Mouse (Mus musculus): ENCODE measurements around the gene Ubxn6. TPM values are rescaled to one million over a fixed set of nuclear protein-coding genes. Genes with fewer than 3 reads are reported as not detected.
A peak's percentile ranks its signal among the peaks of the same experiment; 100 is the strongest.

The Ubxn6 gene
- total RNA-seq, 1 experiment, result 34.8 TPM

DNA sequence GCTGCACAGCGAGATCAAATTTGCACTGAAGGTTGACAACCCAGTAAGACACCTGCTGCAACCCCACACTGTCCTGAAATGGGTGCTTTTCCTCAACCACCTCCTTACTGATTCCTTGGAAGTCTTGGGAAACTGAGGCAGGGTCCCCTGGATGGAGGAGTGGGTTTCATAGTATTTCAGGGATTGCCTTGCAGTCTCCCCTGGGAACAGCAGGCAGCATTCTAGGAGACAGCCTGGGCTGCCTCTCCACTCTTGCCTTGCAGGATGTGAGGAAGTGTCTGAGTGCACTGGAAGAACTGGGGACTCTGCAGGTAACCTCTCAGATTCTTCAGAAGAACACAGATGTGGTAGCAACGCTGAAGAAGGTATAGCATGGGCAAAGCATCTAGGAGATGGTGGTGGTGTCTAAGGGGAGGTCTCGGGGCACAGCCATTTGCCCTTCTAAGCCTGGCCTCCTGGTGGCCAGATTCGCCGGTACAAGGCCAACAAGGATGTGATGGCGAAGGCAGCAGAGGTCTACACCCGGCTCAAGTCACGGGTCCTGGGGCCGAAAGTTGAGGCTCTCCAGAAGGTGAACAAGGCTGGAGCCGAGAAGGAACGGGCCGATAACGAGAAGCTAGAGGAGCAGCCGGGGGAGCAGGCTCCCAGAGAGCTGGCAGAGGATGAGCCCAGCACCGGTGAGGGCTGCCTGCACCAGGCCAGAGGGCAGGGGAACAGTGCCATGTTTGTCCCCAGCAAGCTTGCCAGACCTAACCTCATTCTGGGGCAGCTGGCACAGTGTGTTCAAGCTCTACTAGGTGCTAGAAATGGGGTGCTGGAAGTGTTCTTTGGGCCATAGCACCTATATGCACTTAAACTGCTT is 24.1 kb upstream of the Ubxn6 start:
- H3K4me1 ChIP-seq (ENCODE audit: control insufficient read depth in 2 of 2, insufficient read depth in 2 of 2, low read length in 2 of 2, poor library complexity in 1 of 2), result no peaks in the 10 kb centered on the region
- H3K36me3 ChIP-seq (ENCODE audit: control insufficient read depth, insufficient read depth, low read length, poor library complexity, severe bottlenecking), result peaks cover 80% of the 10 kb centered on the region
- no peak overlapping the region for H3K9ac ChIP-seq (ENCODE audit: insufficient read depth, low read depth, low read length, poor library complexity, severe bottlenecking)
- no peaks in the 10 kb centered on the region for H3K9me3 ChIP-seq (ENCODE audit: control insufficient read depth, insufficient read depth, low read depth, low read length)
- H3K4me3 ChIP-seq (ENCODE audit: insufficient read depth in 1 of 2, low read depth in 1 of 2, low read length in 2 of 2, poor library complexity in 1 of 2, severe bottlenecking in 1 of 2), result no peak overlapping the region
- TF ChIP-seq HCFC1 (IDR thresholded peaks at IDR 0.05; ENCODE audit: borderline replicate concordance, insufficient read depth, low read length), result no peak
- TF ChIP-seq MAFK (IDR thresholded peaks at IDR 0.05; ENCODE audit: insufficient read depth, low read depth, low read length), result no peak
- no peak for TF ChIP-seq ZNF384 (IDR thresholded peaks at IDR 0.05; ENCODE audit: low read depth, low read length)
- TF ChIP-seq ZC3H11A (IDR thresholded peaks at IDR 0.05; ENCODE audit: borderline replicate concordance, low read depth, low read length), result no peak
- H3K27ac ChIP-seq (ENCODE audit: insufficient read depth, low read depth, low read length, poor library complexity, severe bottlenecking), result no peak overlapping the region
- in situ Hi-C loops (cut with MboI; ENCODE audit: low sequenced_read_pairs in 2 of 2, unreplicated experiment in 2 of 2), result no loop called here
- no peak for DNase-seq (ENCODE audit: low read depth, low spot score)

DNA sequence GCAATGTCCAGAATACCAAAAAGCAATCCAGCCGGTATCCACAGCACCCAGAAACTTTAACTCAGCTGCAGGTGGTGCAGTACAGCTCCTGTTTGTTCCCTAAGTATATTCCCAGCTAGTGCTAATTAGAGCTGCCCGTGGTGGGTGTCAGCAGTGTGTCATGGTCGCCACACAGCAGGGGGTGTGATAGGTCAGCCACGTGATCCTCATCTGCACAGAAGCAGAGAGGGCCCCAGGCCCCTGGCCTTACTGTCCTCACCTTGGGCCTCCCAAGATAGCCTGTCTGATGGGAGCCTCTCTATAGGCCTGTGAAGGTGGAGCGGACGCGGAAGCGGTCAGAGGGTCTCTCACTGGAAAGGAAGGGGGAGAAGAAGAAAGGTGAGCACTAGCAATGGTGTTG is 23.4 kb upstream of the Ubxn6 start:
- Histone ChIP-seq H3K4me3 (ENCODE audit: insufficient read depth in 1 of 2, low read depth in 1 of 2, low read length in 2 of 2, poor library complexity in 1 of 2, severe bottlenecking in 1 of 2) (no peak overlapping the region), H3K4me1 (ENCODE audit: control insufficient read depth in 2 of 2, insufficient read depth in 2 of 2, low read length in 2 of 2, poor library complexity in 1 of 2) (no peaks in the 10 kb centered on the region), H3K9me3 (ENCODE audit: control insufficient read depth, insufficient read depth, low read depth, low read length) (no peaks in the 10 kb centered on the region), H3K9ac (ENCODE audit: insufficient read depth, low read depth, low read length, poor library complexity, severe bottlenecking) (no peak overlapping the region), H3K36me3 (ENCODE audit: control insufficient read depth, insufficient read depth, low read length, poor library complexity, severe bottlenecking) (peaks cover 80% of the 10 kb centered on the region), H3K27ac (ENCODE audit: insufficient read depth, low read depth, low read length, poor library complexity, severe bottlenecking) (no peak overlapping the region)
- no peak for DNase-seq (ENCODE audit: low read depth, low spot score)
- no peak for TF ChIP-seq MAFK (IDR thresholded peaks at IDR 0.05; ENCODE audit: insufficient read depth, low read depth, low read length)
- in situ Hi-C loops (cut with MboI; ENCODE audit: low sequenced_read_pairs in 2 of 2, unreplicated experiment in 2 of 2), result no loop called here

DNA sequence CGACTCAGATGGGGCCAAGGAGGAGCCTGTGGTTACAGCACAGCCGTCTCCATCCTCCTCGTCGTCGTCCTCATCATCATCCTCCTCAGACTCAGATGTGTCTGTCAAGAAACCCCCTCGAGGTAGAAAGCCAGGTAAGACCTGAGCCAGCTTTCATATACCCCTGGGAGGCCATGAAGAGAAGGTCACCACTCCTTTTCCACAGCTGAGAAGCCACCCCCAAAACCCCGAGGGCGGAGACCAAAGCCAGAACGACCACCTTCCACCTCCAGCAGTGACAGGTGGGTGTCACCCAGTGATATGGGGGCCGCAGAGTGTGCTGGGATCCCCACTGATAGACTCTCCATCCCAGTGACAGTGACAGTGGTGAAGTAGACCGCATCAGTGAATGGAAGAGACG is 22.1 kb upstream of the Ubxn6 start:
- peaks cover 71% of the 10 kb centered on the region for H3K36me3 ChIP-seq (ENCODE audit: control insufficient read depth, insufficient read depth, low read length, poor library complexity, severe bottlenecking)
- no peak for TF ChIP-seq ZNF384 (IDR thresholded peaks at IDR 0.05; ENCODE audit: low read depth, low read length)
- TF ChIP-seq HCFC1 (IDR thresholded peaks at IDR 0.05; ENCODE audit: borderline replicate concordance, insufficient read depth, low read length), result no peak
- TF ChIP-seq ZC3H11A (IDR thresholded peaks at IDR 0.05; ENCODE audit: borderline replicate concordance, low read depth, low read length), result no peak
- no peak for TF ChIP-seq CHD2 (IDR thresholded peaks at IDR 0.05; ENCODE audit: low read depth, low read length)
- TF ChIP-seq MAFK (IDR thresholded peaks at IDR 0.05; ENCODE audit: insufficient read depth, low read depth, low read length), result no peak
- no peak for DNase-seq (ENCODE audit: low read depth, low spot score)
- no peak overlapping the region for H3K9ac ChIP-seq (ENCODE audit: insufficient read depth, low read depth, low read length, poor library complexity, severe bottlenecking)
- H3K4me3 ChIP-seq (ENCODE audit: insufficient read depth in 1 of 2, low read depth in 1 of 2, low read length in 2 of 2, poor library complexity in 1 of 2, severe bottlenecking in 1 of 2), result no peak overlapping the region
- H3K27ac ChIP-seq (ENCODE audit: insufficient read depth, low read depth, low read length, poor library complexity, severe bottlenecking), result no peak overlapping the region
- in situ Hi-C loops (cut with MboI; ENCODE audit: low sequenced_read_pairs in 2 of 2, unreplicated experiment in 2 of 2), result no loop called here
- H3K9me3 ChIP-seq (ENCODE audit: control insufficient read depth, insufficient read depth, low read depth, low read length), result no peaks in the 10 kb centered on the region
- H3K4me1 ChIP-seq (ENCODE audit: control insufficient read depth in 2 of 2, insufficient read depth in 2 of 2, low read length in 2 of 2, poor library complexity in 1 of 2), result no peaks in the 10 kb centered on the region

DNA sequence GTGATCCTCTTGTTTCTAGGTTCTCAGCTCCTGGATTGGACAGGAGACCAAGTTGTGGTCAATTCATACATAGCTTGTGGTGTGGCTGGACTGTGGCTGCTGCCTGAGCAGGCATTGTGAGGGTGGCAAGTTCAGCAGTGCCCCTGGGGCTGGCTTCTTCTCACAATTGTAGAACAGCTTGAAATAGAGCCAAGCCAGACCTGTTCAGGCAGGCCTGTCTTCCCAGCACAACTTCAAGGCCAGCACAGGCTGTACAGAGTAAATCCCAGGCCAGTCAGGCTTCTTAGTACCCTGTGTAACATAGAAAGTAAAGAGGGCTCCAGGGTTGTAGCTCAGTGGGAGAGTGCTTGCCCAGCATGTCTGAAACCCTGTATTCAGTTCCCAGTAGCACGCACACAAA is 18.0 kb upstream of the Ubxn6 start:
- no peak overlapping the region for H3K27ac ChIP-seq (ENCODE audit: insufficient read depth, low read depth, low read length, poor library complexity, severe bottlenecking)
- H3K9me3 ChIP-seq (ENCODE audit: control insufficient read depth, insufficient read depth, low read depth, low read length), result no peaks in the 10 kb centered on the region
- no peak overlapping the region for H3K4me3 ChIP-seq (ENCODE audit: insufficient read depth in 1 of 2, low read depth in 1 of 2, low read length in 2 of 2, poor library complexity in 1 of 2, severe bottlenecking in 1 of 2)
- in situ Hi-C loops (cut with MboI; ENCODE audit: low sequenced_read_pairs in 2 of 2, unreplicated experiment in 2 of 2), result no loop called here
- TF ChIP-seq HCFC1 (IDR thresholded peaks at IDR 0.05; ENCODE audit: borderline replicate concordance, insufficient read depth, low read length), result no peak
- no peak for TF ChIP-seq MAFK (IDR thresholded peaks at IDR 0.05; ENCODE audit: insufficient read depth, low read depth, low read length)
- no peak for TF ChIP-seq CHD2 (IDR thresholded peaks at IDR 0.05; ENCODE audit: low read depth, low read length)
- H3K4me1 ChIP-seq (ENCODE audit: control insufficient read depth in 2 of 2, insufficient read depth in 2 of 2, low read length in 2 of 2, poor library complexity in 1 of 2), result no peaks in the 10 kb centered on the region
- H3K36me3 ChIP-seq (ENCODE audit: control insufficient read depth, insufficient read depth, low read length, poor library complexity, severe bottlenecking), result peaks cover 35% of the 10 kb centered on the region
- no peak for DNase-seq (ENCODE audit: low read depth, low spot score)
- H3K9ac ChIP-seq (ENCODE audit: insufficient read depth, low read depth, low read length, poor library complexity, severe bottlenecking), result no peak overlapping the region

DNA sequence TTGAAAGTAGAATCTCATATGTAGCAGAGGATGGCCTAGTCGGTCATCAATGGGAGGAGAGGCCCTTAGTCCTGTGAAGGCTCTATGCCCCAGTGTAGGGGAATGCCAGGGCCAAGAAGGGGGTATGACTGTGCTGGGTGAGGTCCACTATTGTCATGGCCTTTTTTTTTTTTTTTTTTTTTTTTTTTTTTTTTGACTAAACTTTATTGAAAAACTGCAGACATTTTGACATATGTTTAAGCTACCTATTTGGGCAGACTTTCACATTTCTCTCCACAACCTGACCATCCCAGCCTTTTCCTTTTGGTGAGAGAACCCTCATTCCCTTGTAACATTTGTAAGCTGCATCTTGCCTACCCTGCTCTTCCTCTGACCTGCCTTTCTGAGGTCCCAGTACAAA is 17.5 kb upstream of the Ubxn6 start:
- Histone ChIP-seq H3K9ac (ENCODE audit: insufficient read depth, low read depth, low read length, poor library complexity, severe bottlenecking) (no peak overlapping the region), H3K9me3 (ENCODE audit: control insufficient read depth, insufficient read depth, low read depth, low read length) (no peaks in the 10 kb centered on the region), H3K27ac (ENCODE audit: insufficient read depth, low read depth, low read length, poor library complexity, severe bottlenecking) (no peak overlapping the region), H3K36me3 (ENCODE audit: control insufficient read depth, insufficient read depth, low read length, poor library complexity, severe bottlenecking) (peaks cover 30% of the 10 kb centered on the region), H3K4me1 (ENCODE audit: control insufficient read depth in 2 of 2, insufficient read depth in 2 of 2, low read length in 2 of 2, poor library complexity in 1 of 2) (no peaks in the 10 kb centered on the region), H3K4me3 (ENCODE audit: insufficient read depth in 1 of 2, low read depth in 1 of 2, low read length in 2 of 2, poor library complexity in 1 of 2, severe bottlenecking in 1 of 2) (no peak overlapping the region)
- TF ChIP-seq HCFC1 (IDR thresholded peaks at IDR 0.05; ENCODE audit: borderline replicate concordance, insufficient read depth, low read length) (no peak), CHD2 (IDR thresholded peaks at IDR 0.05; ENCODE audit: low read depth, low read length) (no peak), ZNF384 (IDR thresholded peaks at IDR 0.05; ENCODE audit: low read depth, low read length) (peak; percentile 98), ZC3H11A (IDR thresholded peaks at IDR 0.05; ENCODE audit: borderline replicate concordance, low read depth, low read length) (no peak), MAFK (IDR thresholded peaks at IDR 0.05; ENCODE audit: insufficient read depth, low read depth, low read length) (no peak)
- DNase-seq (ENCODE audit: low read depth, low spot score), result no peak
- in situ Hi-C loops (cut with MboI; ENCODE audit: low sequenced_read_pairs in 2 of 2, unreplicated experiment in 2 of 2), result no loop called here

All from ES-E14 (cell line).